Mouse (Mus musculus) kidney, embryonic 14.5 days (tissue): ENCODE results near the gene Ugt1a10. TPM values are rescaled to one million over a fixed set of nuclear protein-coding genes. Genes with fewer than 3 reads are reported as not detected.

ENCODE experiments used
- ATAC-seq: fragments of 200-750 bp; cut with Nextera tagmentation; 2 replicates; pipeline ENCODE4 v1.8.0; 2017; ENCODE audit warnings: moderate number of reproducible peaks, mild to moderate bottlenecking, moderate TSS enrichment, moderate library complexity; ENCODE audit not compliant: low FRiP score, low TSS enrichment
- H3K27ac ChIP-seq: fragments of 300-500 bp; sonication (generic); 2 replicates; pipeline ENCODE4 v1.5.1; 2014; ENCODE audit warnings: low read depth, mild to moderate bottlenecking, low read length, moderate library complexity, mixed read lengths
- H3K27me3 ChIP-seq: fragments of 300-500 bp; sonication (generic); 2 replicates; pipeline ENCODE4 v1.6.1; 2014; ENCODE audit warnings: mild to moderate bottlenecking, low read length; ENCODE audit not compliant: control insufficient read depth, insufficient read depth
- H3K36me3 ChIP-seq: fragments of 300-500 bp; sonication (generic); 2 replicates; pipeline ENCODE4 v1.6.1; 2014; ENCODE audit warnings: low read length, mixed read lengths; ENCODE audit not compliant: control insufficient read depth, insufficient read depth
- H3K4me1 ChIP-seq: fragments of 300-500 bp; sonication (generic); 2 replicates; pipeline ENCODE4 v1.6.1; 2014; ENCODE audit warnings: low read length, mixed read lengths; ENCODE audit not compliant: control insufficient read depth, insufficient read depth
- H3K4me2 ChIP-seq: fragments of 300-500 bp; sonication (generic); replicated peaks from 2 replicates; pipeline ENCODE4 v1.6.1; 2014; ENCODE audit warnings: low read depth, mild to moderate bottlenecking, low read length
- H3K4me3 ChIP-seq: fragments of 300-500 bp; sonication (generic); 2 replicates; pipeline ENCODE4 v1.5.1; 2014; ENCODE audit warnings: mild to moderate bottlenecking, low read length
- H3K9ac ChIP-seq: fragments of 300-500 bp; sonication (generic); 2 replicates; pipeline ENCODE4 v1.6.1; 2014; ENCODE audit warnings: low read depth, mild to moderate bottlenecking, low read length, moderate library complexity
- H3K9me3 ChIP-seq: fragments of 300-500 bp; sonication (generic); 2 replicates; pipeline ENCODE4 v1.6.1; 2016; ENCODE audit warnings: low read length; ENCODE audit not compliant: control insufficient read depth
- WGBS: fragments of 180-500 bp; shearing (Covaris S2); extraction: QIAGEN DNeasy Blood & Tissue Kit; methylation state at CpG from one replicate; pipeline ENCODE4 v1.1.7; 2014; 5-methylcytosine and 5-hydroxymethylcytosine counted together
- polyA plus RNA-seq: library from polyadenylated mRNA; unstranded; fragments of >200 nt; fragmentation: Nextera tagmentation; extraction: Ambion mirVana; gene quantifications from 2 replicates; pipeline ENCODE4 v1.2.1, GENCODE M21; 2014

Gene Ugt1a10
- polyA plus RNA-seq, 1 experiment from 2014 or later = 9.2 TPM

GRCm38 (mm10) chr1:88228121-88228520 lies 172.9 kb downstream of the Ugt1a10 start:
- no peak for ATAC-seq
- H3K9me3 ChIP-seq = peaks cover 77% of the 10 kb centered on the region
- no peak overlapping the region for H3K4me2 ChIP-seq
- no peak overlapping the region for H3K4me3 ChIP-seq
- H3K27me3 ChIP-seq = no peaks in the 10 kb centered on the region
- no peak overlapping the region for H3K9ac ChIP-seq
- no peaks in the 10 kb centered on the region for H3K36me3 ChIP-seq
- no peaks in the 10 kb centered on the region for H3K4me1 ChIP-seq
- WGBS = 73% methylated on average over 7 of the region's 7 CpGs
- H3K27ac ChIP-seq = no peak overlapping the region

DNA sequence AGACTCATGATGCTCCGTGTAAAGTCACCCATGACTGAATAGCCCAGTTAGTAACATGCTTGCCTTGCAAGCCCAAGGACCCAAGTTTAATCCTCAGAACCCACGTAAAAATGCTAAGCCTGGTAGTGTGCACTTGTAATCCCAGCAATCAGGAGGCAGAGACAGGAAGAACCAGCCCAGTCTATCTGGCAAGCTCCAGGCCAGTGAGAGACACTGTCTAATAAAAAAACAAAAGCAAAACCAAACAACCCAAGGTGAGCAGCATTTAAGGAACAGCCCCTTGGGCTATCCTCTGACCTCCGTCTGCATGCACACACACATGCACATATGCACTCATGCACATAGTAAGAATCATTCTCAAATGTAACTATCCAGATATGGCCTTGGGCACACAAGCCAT lies 174.4 kb downstream of the Ugt1a10 start:
- Histone ChIP-seq H3K9ac (no peak overlapping the region), H3K36me3 (no peaks in the 10 kb centered on the region), H3K9me3 (peaks cover 90% of the 10 kb centered on the region), H3K27ac (no peak overlapping the region), H3K27me3 (no peaks in the 10 kb centered on the region), H3K4me2 (no peak overlapping the region), H3K4me3 (no peak overlapping the region), H3K4me1 (no peaks in the 10 kb centered on the region)
- 82% methylated on average over 3 of the region's 3 CpGs for WGBS
- ATAC-seq = no peak

DNA sequence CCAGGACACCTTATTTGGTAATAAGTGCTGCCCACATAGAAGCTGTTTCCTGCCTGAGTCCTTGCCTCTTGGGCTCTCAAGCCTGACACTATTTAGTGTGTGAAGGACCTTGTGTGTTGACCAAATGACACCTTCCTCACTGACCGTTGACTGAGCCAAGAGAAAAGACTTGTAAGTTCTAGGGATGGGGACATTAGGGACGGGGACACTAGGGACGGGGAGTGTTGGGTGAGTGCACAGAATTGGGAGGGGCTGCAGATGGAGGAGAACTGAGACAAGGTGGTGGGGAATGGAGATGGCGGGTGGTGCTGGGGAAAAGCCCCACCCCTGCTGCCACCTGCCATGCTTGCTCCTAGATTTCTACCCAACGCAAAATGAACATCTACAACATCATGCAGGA lies 174.8 kb downstream of the Ugt1a10 start:
- H3K9me3 ChIP-seq = peaks cover 94% of the 10 kb centered on the region
- no peak for ATAC-seq
- H3K4me2 ChIP-seq = no peak overlapping the region
- H3K4me3 ChIP-seq = no peak overlapping the region
- WGBS = 88% methylated on average over 5 of the region's 5 CpGs
- no peaks in the 10 kb centered on the region for H3K27me3 ChIP-seq
- no peaks in the 10 kb centered on the region for H3K36me3 ChIP-seq
- no peaks in the 10 kb centered on the region for H3K4me1 ChIP-seq
- no peak overlapping the region for H3K9ac ChIP-seq
- no peak overlapping the region for H3K27ac ChIP-seq

GRCm38 (mm10) chr1:88230421-88230820 lies 175.2 kb downstream of the Ugt1a10 start:
- Histone ChIP-seq H3K4me2 (no peak overlapping the region), H3K36me3 (no peaks in the 10 kb centered on the region), H3K4me3 (no peak overlapping the region), H3K27me3 (no peaks in the 10 kb centered on the region), H3K9me3 (peaks cover 97% of the 10 kb centered on the region), H3K4me1 (no peaks in the 10 kb centered on the region), H3K9ac (no peak overlapping the region), H3K27ac (no peak overlapping the region)
- ATAC-seq = no peak
- WGBS = 70% methylated on average over 7 of the region's 7 CpGs

GRCm38 (mm10) chr1:88230981-88231802 lies 176.0 kb downstream of the Ugt1a10 start:
- no peak for ATAC-seq
- H3K9ac ChIP-seq = no peak overlapping the region
- WGBS = 76% methylated on average over 6 of the region's 6 CpGs

DNA sequence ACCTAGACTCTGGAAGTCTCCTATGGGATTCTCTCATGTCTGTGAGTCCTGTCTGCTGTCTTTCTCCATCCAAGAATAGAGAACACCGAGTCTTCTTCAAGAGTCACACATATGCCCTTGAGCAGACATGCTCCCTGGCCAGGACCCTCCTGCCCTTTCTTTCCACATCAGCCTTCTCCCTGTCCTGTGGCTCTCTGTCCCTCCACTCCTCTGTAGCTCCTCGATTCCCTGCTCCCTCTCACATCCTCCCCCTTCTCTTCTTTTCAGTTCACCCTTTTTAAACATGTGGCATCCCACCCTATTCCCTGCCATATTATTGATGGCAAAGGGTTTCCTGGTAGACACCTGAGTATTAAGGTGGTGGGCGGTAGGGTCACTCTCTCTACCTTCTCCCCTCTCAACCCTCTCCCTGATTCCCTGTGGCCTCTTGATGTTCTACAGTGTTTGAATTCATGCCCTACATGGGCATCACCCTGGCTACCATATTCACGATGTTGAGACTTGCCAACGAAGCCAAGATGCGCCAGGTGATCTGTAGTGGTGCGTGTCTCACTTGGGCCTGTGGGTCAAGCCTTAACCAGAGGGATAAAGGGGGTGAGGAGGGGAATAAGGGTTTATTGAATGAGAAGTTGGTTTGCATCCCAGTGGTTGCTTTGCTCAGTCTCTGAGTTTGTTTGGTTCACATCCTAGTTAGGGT lies 176.8 kb downstream of the Ugt1a10 start:
- Histone ChIP-seq H3K9ac (no peak overlapping the region), H3K27me3 (no peaks in the 10 kb centered on the region), H3K4me3 (no peak overlapping the region), H3K36me3 (no peaks in the 10 kb centered on the region), H3K27ac (no peak overlapping the region), H3K9me3 (peaks cover 95% of the 10 kb centered on the region), H3K4me2 (no peak overlapping the region), H3K4me1 (no peaks in the 10 kb centered on the region)
- 67% methylated on average over 7 of the region's 7 CpGs for WGBS
- no peak for ATAC-seq

More at GRCm38 (mm10) chr1:88230981-88231802, 176.0 kb downstream of the Ugt1a10 start:
- H3K27ac ChIP-seq = no peak overlapping the region
- H3K9me3 ChIP-seq = peaks cover 97% of the 10 kb centered on the region
- no peaks in the 10 kb centered on the region for H3K4me1 ChIP-seq
- no peak overlapping the region for H3K4me2 ChIP-seq
- H3K36me3 ChIP-seq = no peaks in the 10 kb centered on the region
- no peak overlapping the region for H3K4me3 ChIP-seq
- no peaks in the 10 kb centered on the region for H3K27me3 ChIP-seq

DNA sequence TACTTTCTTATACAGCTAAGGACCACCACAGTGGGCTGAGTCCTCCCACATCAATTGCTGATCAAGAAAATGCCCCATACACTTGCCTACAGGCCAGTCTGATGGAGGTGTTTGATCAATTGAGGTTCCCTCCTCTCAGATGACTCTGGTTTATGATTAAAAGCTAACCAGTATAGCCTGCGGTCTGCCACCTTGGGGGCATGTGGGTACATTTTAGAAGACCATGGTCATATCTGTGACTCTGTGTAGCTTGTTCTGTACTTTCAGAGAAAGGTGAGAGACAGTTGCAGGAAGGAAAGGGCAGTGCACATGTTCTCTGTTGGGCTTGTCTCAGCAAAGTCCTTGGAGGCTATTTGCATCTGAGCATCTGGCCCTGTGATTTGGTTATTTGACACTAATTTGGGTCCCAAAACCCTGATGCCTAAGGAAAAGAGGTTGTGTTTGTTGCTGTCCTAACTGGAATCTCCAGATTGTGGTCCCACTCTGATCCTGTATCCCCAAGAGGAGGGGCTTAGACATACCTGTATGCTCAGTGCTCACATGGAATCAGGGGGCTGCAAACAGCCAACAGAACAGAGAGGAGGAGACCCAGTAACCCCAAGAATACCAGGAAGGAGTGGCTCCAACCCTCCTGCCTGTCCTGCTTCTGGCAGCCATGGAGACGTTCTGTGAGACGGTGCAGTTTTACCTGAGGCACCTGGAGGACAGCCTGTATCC lies 177.6 kb downstream of the Ugt1a10 start:
- Histone ChIP-seq H3K27me3 (no peaks in the 10 kb centered on the region), H3K27ac (no peak overlapping the region), H3K9me3 (peaks cover 95% of the 10 kb centered on the region), H3K9ac (no peak overlapping the region), H3K36me3 (no peaks in the 10 kb centered on the region), H3K4me1 (no peaks in the 10 kb centered on the region), H3K4me2 (no peak overlapping the region), H3K4me3 (no peak overlapping the region)
- ATAC-seq = no peak
- 57% methylated on average over 3 of the region's 3 CpGs for WGBS

- no peaks in the 10 kb centered on the region for H3K4me1 ChIP-seq
- no peak for ATAC-seq
- H3K4me2 ChIP-seq = no peak overlapping the region
- no peak overlapping the region for H3K9ac ChIP-seq
- H3K27me3 ChIP-seq = no peaks in the 10 kb centered on the region
- no peak overlapping the region for H3K4me3 ChIP-seq
- 72% methylated on average over 14 of the region's 14 CpGs for WGBS
- H3K27ac ChIP-seq = no peak overlapping the region
- H3K36me3 ChIP-seq = no peaks in the 10 kb centered on the region
- peaks cover 95% of the 10 kb centered on the region for H3K9me3 ChIP-seq
These were observed 178.4 kb downstream of the Ugt1a10 start for GRCm38 (mm10) chr1:88233421-88234247.
